Mouse (Mus musculus): ENCODE measurements around the gene Dgcr2. TPM values are rescaled to one million over a fixed set of nuclear protein-coding genes. Genes with fewer than 3 reads are reported as not detected.

The Dgcr2 gene
- polyA plus RNA-seq, 1 experiment from 2014 or later = 106 TPM

DNA sequence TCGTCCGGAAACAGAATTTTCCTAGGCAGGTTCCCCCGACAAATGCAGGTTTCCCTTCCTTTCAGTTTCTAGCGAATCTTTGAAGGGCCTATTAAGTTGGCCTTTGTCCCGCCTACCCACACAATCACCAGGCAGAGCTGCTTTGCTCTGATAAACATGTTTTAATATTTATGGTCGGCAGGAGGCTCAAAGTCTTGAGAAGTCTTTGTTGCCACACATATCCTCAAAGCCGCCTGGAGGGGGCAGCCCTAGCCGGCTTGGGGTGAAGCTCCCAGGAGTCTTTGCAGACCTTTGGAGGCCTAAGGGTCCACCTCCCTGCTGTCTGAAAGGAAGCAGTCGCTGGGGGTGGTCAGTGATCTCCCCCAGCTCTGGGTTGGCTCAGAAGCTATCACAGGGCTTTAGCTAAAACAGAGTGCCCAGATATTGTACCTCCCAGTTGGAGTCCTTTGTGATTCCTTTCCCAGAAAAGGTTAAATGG, 30.3 kb upstream of the Dgcr2 start:
- Histone ChIP-seq H3K36me3 (peaks cover 14% of the 10 kb centered on the region), H3K4me3 (peak overlapping the region; percentile 90), H3K4me1 (peaks cover 13% of the 10 kb centered on the region), H3K9ac (peak overlapping the region; percentile 90), H3K27me3 (0 out of 2 replicates have a peak, but pooled peaks cover 3% of the 10 kb centered on the region), H3K27ac (peak overlapping the region; percentile 89), H3K9me3 (replicated peaks) (no peaks in the 10 kb centered on the region), H3K4me2 (replicated peaks) (peak overlapping the region; percentile 92)
- WGBS = under 1% methylated on average over 9 of the region's 9 CpGs
- ATAC-seq (ENCODE audit: low FRiP score) = peak; percentile 51

GRCm38 (mm10) chr16:17928087-17928580, 29.8 kb upstream of the Dgcr2 start, which contains the start of gene Slc25a1:
Gene Slc25a1 (minus strand): TSS chr16:17928219.
- WGBS = under 1% methylated on average over 41 of the region's 47 CpGs
- Histone ChIP-seq H3K27me3 (no peaks in the 10 kb centered on the region), H3K4me2 (replicated peaks) (peak within 1 kb of the TSS; percentile 92), H3K9me3 (replicated peaks) (no peaks in the 10 kb centered on the region), H3K9ac (peak within 1 kb of the TSS; percentile 90), H3K27ac (peak within 1 kb of the TSS; percentile 89), H3K36me3 (peaks cover 14% of the 10 kb centered on the region), H3K4me3 (peak within 1 kb of the TSS; percentile 90), H3K4me1 (peaks cover 13% of the 10 kb centered on the region)
- ATAC-seq (ENCODE audit: low FRiP score) = peak; percentile 80

GRCm38 (mm10) chr16:17927351-17928082, 29.2 kb upstream of the Dgcr2 start:
- Histone ChIP-seq H3K4me1 (peaks cover 17% of the 10 kb centered on the region), H3K4me2 (replicated peaks) (peak overlapping the region; percentile 92), H3K27ac (peak overlapping the region; percentile 89), H3K9me3 (replicated peaks) (no peaks in the 10 kb centered on the region), H3K9ac (peak overlapping the region; percentile 90), H3K27me3 (no peaks in the 10 kb centered on the region), H3K36me3 (peaks cover 14% of the 10 kb centered on the region), H3K4me3 (peak overlapping the region; percentile 90)
- WGBS = under 1% methylated on average over 72 of the region's 72 CpGs
- peak; percentile 47 for ATAC-seq (ENCODE audit: low FRiP score)

DNA sequence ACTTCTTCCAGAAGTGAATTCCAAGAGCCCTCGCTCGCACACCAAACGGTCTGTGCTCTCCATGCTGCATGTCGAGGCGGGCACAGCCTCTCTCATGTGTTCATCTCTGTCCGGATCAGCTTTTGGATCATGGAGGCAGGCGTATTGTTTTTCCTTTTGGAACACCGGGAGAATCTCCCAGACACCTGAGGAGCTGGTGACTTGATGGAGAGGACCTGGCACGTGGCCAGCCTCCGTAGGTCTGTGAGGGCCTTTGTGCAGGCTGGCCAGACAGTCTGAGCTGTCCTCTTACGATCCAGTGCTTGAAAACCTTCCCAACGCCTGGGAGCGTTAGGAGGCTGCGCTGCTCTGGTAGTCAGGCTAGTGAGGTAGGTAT, 23.8 kb upstream of the Dgcr2 start:
- ATAC-seq (ENCODE audit: low FRiP score) = peak; percentile 29
- peak overlapping the region; percentile 77 for H3K27ac ChIP-seq
- peak overlapping the region; percentile 98 for H3K4me2 ChIP-seq (replicated peaks)
- H3K9me3 ChIP-seq (replicated peaks) = no peaks in the 10 kb centered on the region
- H3K4me3 ChIP-seq = peak overlapping the region; percentile 77
- peak overlapping the region; percentile 92 for H3K9ac ChIP-seq
- WGBS = 1% methylated on average over 14 of the region's 14 CpGs
- H3K27me3 ChIP-seq = peaks cover 27% of the 10 kb centered on the region
- peaks cover 14% of the 10 kb centered on the region for H3K36me3 ChIP-seq
- H3K4me1 ChIP-seq = peaks cover 26% of the 10 kb centered on the region

- peak overlapping the region; percentile 77 for H3K27ac ChIP-seq
- no peaks in the 10 kb centered on the region for H3K9me3 ChIP-seq (replicated peaks)
- 3% methylated on average over 45 of the region's 47 CpGs for WGBS
- H3K4me3 ChIP-seq = peak overlapping the region; percentile 77
- peak overlapping the region; percentile 92 for H3K9ac ChIP-seq
- H3K27me3 ChIP-seq = peaks cover 33% of the 10 kb centered on the region
- peak; percentile 94 for ATAC-seq (ENCODE audit: low FRiP score)
- H3K4me2 ChIP-seq (replicated peaks) = peak overlapping the region; percentile 98
- peaks cover 14% of the 10 kb centered on the region for H3K36me3 ChIP-seq
- peaks cover 20% of the 10 kb centered on the region for H3K4me1 ChIP-seq
Measured at GRCm38 (mm10) chr16:17921325-17922162, 23.2 kb upstream of the Dgcr2 start.

GRCm38 (mm10) chr16:17920586-17920985, 22.2 kb upstream of the Dgcr2 start:
- H3K27me3 ChIP-seq = peaks cover 42% of the 10 kb centered on the region
- H3K9ac ChIP-seq = 0 out of 2 replicates have a peak overlapping the region, but pooled peaks have one; percentile 14
- WGBS = 10% methylated on average over 20 of the region's 20 CpGs
- no peak for ATAC-seq (ENCODE audit: low FRiP score)
- H3K36me3 ChIP-seq = peaks cover 10% of the 10 kb centered on the region
- no peak overlapping the region for H3K4me3 ChIP-seq
- H3K27ac ChIP-seq = no peak overlapping the region
- no peaks in the 10 kb centered on the region for H3K9me3 ChIP-seq (replicated peaks)
- peaks cover 20% of the 10 kb centered on the region for H3K4me1 ChIP-seq
- peak overlapping the region; percentile 98; the same call in 1 of the 2 replicates for H3K4me2 ChIP-seq (replicated peaks)

GRCm38 (mm10) chr16:17914307-17915249, 16.2 kb upstream of the Dgcr2 start, which contains the start of gene Gsc2:
Gene Gsc2 (minus strand): TSS chr16:17915059.
- Histone ChIP-seq H3K4me2 (replicated peaks) (peak within 1 kb of the TSS; percentile 55), H3K4me1 (peaks cover 19% of the 10 kb centered on the region), H3K9me3 (replicated peaks) (no peaks in the 10 kb centered on the region), H3K4me3 (peak within 1 kb of the TSS; percentile 35), H3K9ac (peak within 1 kb of the TSS; percentile 51), H3K27ac (no peak within 1 kb of the TSS), H3K36me3 (no peaks in the 10 kb centered on the region), H3K27me3 (peaks cover 74% of the 10 kb centered on the region)
- WGBS = under 1% methylated on average over 92 of the region's 106 CpGs
- ATAC-seq (ENCODE audit: low FRiP score) = no peak

DNA sequence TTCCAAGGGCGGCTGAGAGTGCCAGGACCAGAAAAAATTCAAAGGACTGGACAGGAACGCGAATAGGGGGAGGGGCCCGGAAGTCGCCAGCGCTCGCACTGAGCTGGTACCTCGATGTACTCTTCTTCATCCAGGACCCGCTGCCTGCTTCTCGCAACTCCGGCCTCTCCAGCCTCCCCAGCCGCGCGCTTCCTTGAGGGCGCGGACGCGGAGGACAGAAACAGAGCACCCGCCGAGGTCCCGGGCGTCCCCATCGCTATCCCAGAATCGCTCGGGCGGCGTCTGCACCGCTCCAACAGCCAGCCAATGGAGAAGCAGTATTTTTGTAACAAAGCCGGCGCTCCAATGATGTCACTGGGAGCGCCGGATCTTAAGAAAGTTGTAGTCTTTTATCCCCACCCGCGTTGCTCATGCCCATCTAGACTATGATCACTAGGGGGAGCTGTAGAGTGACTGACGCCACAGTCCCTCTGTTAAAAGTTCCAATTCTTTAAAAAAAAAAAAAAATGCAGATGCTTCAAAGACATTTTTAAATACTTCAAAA, 12.8 kb upstream of the Dgcr2 start, which contains the start of gene Ess2:
Gene Ess2, minus strand, starts transcription at position 297 of the 544 bp plus-strand sequence.
- Histone ChIP-seq H3K9ac (peak within 1 kb of the TSS; percentile 72), H3K27me3 (peaks cover 46% of the 10 kb centered on the region), H3K4me2 (replicated peaks) (peak within 1 kb of the TSS; percentile 91), H3K9me3 (replicated peaks) (no peaks in the 10 kb centered on the region), H3K4me1 (peaks cover 19% of the 10 kb centered on the region), H3K4me3 (peak within 1 kb of the TSS; percentile 66), H3K36me3 (peaks cover 33% of the 10 kb centered on the region), H3K27ac (peak within 1 kb of the TSS; percentile 40; the same call in 1 of the 2 replicates)
- peak; percentile 93 for ATAC-seq (ENCODE audit: low FRiP score)
- WGBS = under 1% methylated on average over 35 of the region's 35 CpGs

GRCm38 (mm10) chr16:17896091-17896490, 2.3 kb downstream of the Dgcr2 start:
- Histone ChIP-seq H3K36me3 (peaks cover 31% of the 10 kb centered on the region), H3K9me3 (replicated peaks) (no peaks in the 10 kb centered on the region), H3K27ac (no peak overlapping the region), H3K4me1 (peaks cover 6% of the 10 kb centered on the region), H3K9ac (no peak overlapping the region), H3K27me3 (no peaks in the 10 kb centered on the region), H3K4me3 (no peak overlapping the region), H3K4me2 (replicated peaks) (no peak overlapping the region)
- ATAC-seq (ENCODE audit: low FRiP score) = no peak

- Histone ChIP-seq H3K4me2 (replicated peaks) (no peak within 1 kb of the TSS), H3K4me1 (peaks cover 19% of the 10 kb centered on the region), H3K9me3 (replicated peaks) (no peaks in the 10 kb centered on the region), H3K27ac (no peak within 1 kb of the TSS), H3K36me3 (peaks cover 10% of the 10 kb centered on the region), H3K4me3 (no peak within 1 kb of the TSS), H3K27me3 (no peaks in the 10 kb centered on the region), H3K9ac (no peak within 1 kb of the TSS)
- ATAC-seq (ENCODE audit: low FRiP score) = no peak
- 87% methylated on average over 2 of the region's 2 CpGs for WGBS
Measured at GRCm38 (mm10) chr16:17893923-17894322, 4.4 kb downstream of the Dgcr2 start, which contains the start of gene Tssk1. Gene Tssk1 (plus strand): TSS chr16:17894223.

DNA sequence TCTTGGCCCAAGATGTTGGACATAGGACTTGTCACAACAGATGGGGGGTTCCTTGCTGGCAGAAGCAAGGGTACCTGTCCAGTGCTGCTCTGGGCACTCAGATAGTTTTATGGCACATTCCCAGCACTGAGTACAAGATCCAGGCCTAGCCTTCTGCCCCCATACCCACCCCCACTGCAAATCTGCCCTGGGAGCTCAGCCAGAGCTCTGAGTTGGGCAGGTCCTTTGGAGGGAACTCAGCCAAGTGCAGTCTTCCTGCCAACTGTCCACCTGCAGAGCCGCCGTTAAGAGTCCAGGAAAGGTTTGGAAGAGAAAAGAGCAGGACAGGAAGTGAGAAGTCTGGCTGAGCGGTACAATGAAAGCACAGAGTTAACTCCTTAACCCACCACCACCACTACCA, 5.8 kb downstream of the Dgcr2 start:
- no peak overlapping the region for H3K4me3 ChIP-seq

More for the DNA sequence above, 5.8 kb downstream of the Dgcr2 start:
- no peaks in the 10 kb centered on the region for H3K9me3 ChIP-seq (replicated peaks)
- H3K27me3 ChIP-seq = no peaks in the 10 kb centered on the region
- no peak overlapping the region for H3K27ac ChIP-seq
- WGBS = 84% methylated on average over 3 of the region's 3 CpGs
- peaks cover 19% of the 10 kb centered on the region for H3K4me1 ChIP-seq
- H3K4me2 ChIP-seq (replicated peaks) = no peak overlapping the region
- ATAC-seq (ENCODE audit: low FRiP score) = no peak
- no peak overlapping the region for H3K9ac ChIP-seq
- no peaks in the 10 kb centered on the region for H3K36me3 ChIP-seq

Measured in hindbrain, embryonic 12.5 days (tissue).